Mouse (Mus musculus): Measurements from ENCODE around the gene Ddx25. TPM values are rescaled to one million over a fixed set of nuclear protein-coding genes. Genes with fewer than 3 reads are reported as not detected.

Gene Ddx25
- polyA plus RNA-seq, 1 experiment from 2014 or later: 2.1 TPM

DNA sequence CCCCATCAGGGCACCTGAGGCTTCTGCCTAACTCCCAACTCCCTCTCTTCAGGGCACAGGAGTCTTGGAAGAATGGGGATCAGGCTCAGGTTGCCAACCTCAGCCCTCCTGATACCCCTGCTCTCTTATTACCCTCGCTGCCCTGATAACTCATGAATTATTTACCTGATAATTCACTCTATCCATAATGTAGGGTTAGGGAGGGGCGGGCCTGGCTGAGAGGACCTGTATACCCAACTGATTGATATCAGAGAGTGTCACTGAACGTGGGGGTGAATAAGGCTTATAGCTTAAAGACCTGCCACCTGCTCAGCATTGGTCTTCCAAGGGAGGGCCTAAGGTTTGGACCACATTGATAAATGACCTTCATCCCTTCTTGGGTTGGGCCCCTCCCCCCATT, 40.2 kb downstream of the Ddx25 start, which contains the start of gene Gm1113:
Gm1113 (minus strand) TSS at position 101 of the 400 bp plus-strand sequence.
- no peak for DNase-seq (ENCODE audit: low spot score)
- no peaks in the 10 kb centered on the region for H3K9me3 ChIP-seq (ENCODE audit: control insufficient read depth, low read length)
- H3K27ac ChIP-seq (ENCODE audit: low read depth): no peak within 1 kb of the TSS

DNA sequence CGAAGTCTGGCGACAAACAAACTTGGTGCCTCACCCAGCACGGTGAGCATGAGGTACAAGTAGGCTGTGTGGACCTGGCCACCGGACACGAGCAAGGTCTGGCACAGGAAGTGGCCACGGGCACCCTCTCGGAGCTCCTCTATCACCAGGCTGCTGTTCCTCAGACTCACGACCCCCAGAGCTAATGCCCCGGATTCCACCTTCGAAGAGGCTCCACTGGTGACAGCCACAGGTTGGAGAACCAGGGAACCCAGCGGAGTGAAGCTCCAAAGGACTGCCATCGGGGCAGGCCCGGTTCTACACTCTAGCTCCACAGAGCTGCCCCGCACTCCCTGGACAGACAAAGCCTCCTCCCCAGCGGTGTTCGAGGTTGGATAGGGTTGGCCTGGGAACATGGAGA, 41.6 kb downstream of the Ddx25 start:
- Histone ChIP-seq H3K9ac (ENCODE audit: low read length) (no peak overlapping the region), H3K4me2 (ENCODE audit: low read length) (no peak overlapping the region), H3K4me1 (replicated peaks; ENCODE audit: control insufficient read depth, insufficient read depth, low read length) (no peaks in the 10 kb centered on the region), H3K36me3 (ENCODE audit: control insufficient read depth, insufficient read depth, low read length) (no peaks in the 10 kb centered on the region), H3K27ac (ENCODE audit: low read depth) (no peak overlapping the region), H3K4me3 (ENCODE audit: low read depth, low read length) (no peak overlapping the region), H3K9me3 (ENCODE audit: control insufficient read depth, low read length) (no peaks in the 10 kb centered on the region), H3K27me3 (replicated peaks; ENCODE audit: control insufficient read depth, insufficient read depth, low read length) (no peaks in the 10 kb centered on the region)
- ATAC-seq (replicated peaks; ENCODE audit: low FRiP score, low TSS enrichment, low read depth) (no peak), DNase-seq (ENCODE audit: low spot score) (no peak)
- 90% methylated on average over 16 of the region's 16 CpGs for WGBS

More for the DNA sequence above, 40.2 kb downstream of the Ddx25 start, which contains the start of gene Gm1113:
- Histone ChIP-seq H3K4me2 (ENCODE audit: low read length) (no peak within 1 kb of the TSS), H3K9ac (ENCODE audit: low read length) (no peak within 1 kb of the TSS), H3K4me1 (replicated peaks; ENCODE audit: control insufficient read depth, insufficient read depth, low read length) (no peaks in the 10 kb centered on the region), H3K36me3 (ENCODE audit: control insufficient read depth, insufficient read depth, low read length) (no peaks in the 10 kb centered on the region), H3K27me3 (replicated peaks; ENCODE audit: control insufficient read depth, insufficient read depth, low read length) (no peaks in the 10 kb centered on the region), H3K4me3 (ENCODE audit: low read depth, low read length) (no peak within 1 kb of the TSS)
- WGBS: 64% methylated on average over 3 of the region's 3 CpGs
- no peak for ATAC-seq (replicated peaks; ENCODE audit: low FRiP score, low TSS enrichment, low read depth)

DNA sequence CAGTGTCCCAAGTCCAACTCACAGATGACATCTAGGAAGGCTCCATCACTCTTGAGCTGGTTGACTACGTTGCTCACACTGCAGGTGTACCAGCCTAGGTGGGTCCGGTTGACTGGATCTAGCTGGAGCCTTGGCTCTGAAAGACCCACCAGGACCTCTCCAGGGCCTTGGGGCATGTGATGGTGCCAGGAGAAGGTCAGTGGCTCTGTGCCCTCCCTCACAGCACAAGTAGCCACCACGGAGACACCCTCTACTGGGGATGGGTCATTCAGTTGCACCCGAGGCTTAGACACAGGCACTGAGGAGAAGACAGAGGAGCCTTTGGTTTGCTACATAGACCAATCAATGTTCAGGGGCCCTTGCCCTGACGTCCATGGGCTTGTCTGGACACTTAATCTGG, 42.1 kb downstream of the Ddx25 start:
- 83% methylated on average over 5 of the region's 5 CpGs for WGBS
- no peak for DNase-seq (ENCODE audit: low spot score)
- Histone ChIP-seq H3K36me3 (ENCODE audit: control insufficient read depth, insufficient read depth, low read length) (no peaks in the 10 kb centered on the region), H3K27me3 (replicated peaks; ENCODE audit: control insufficient read depth, insufficient read depth, low read length) (no peaks in the 10 kb centered on the region), H3K27ac (ENCODE audit: low read depth) (no peak overlapping the region), H3K9ac (ENCODE audit: low read length) (no peak overlapping the region), H3K4me2 (ENCODE audit: low read length) (no peak overlapping the region), H3K4me3 (ENCODE audit: low read depth, low read length) (no peak overlapping the region), H3K9me3 (ENCODE audit: control insufficient read depth, low read length) (no peaks in the 10 kb centered on the region), H3K4me1 (replicated peaks; ENCODE audit: control insufficient read depth, insufficient read depth, low read length) (no peaks in the 10 kb centered on the region)
- ATAC-seq (replicated peaks; ENCODE audit: low FRiP score, low TSS enrichment, low read depth): no peak

DNA sequence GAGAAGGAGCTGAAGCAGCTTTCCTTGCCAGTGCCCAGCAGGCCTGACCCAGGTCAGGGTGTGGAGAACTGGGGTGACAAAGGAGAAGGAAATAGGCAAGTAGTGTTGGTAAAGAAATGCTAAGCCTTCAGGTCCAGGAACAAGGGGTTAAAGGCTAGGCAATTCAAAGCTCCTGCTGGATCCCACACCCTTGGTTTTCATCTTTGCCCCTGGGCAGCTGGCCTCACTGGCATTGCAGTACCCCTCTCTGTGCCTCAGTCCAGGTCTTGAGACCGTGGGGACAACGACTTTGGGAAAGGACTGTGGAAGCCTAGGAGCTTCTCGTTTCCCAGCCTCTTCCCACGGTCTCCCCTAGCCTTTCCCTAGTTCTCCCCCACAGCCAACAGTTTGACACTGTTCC, 44.4 kb downstream of the Ddx25 start:
- Histone ChIP-seq H3K36me3 (ENCODE audit: control insufficient read depth, insufficient read depth, low read length) (no peaks in the 10 kb centered on the region), H3K9me3 (ENCODE audit: control insufficient read depth, low read length) (no peaks in the 10 kb centered on the region), H3K9ac (ENCODE audit: low read length) (no peak overlapping the region), H3K27ac (ENCODE audit: low read depth) (no peak overlapping the region), H3K4me3 (ENCODE audit: low read depth, low read length) (no peak overlapping the region), H3K4me1 (replicated peaks; ENCODE audit: control insufficient read depth, insufficient read depth, low read length) (no peaks in the 10 kb centered on the region), H3K4me2 (ENCODE audit: low read length) (no peak overlapping the region), H3K27me3 (replicated peaks; ENCODE audit: control insufficient read depth, insufficient read depth, low read length) (no peaks in the 10 kb centered on the region)
- ATAC-seq (replicated peaks; ENCODE audit: low FRiP score, low TSS enrichment, low read depth) (no peak), DNase-seq (ENCODE audit: low spot score) (no peak)
- WGBS: 88% methylated on average over 4 of the region's 4 CpGs

DNA sequence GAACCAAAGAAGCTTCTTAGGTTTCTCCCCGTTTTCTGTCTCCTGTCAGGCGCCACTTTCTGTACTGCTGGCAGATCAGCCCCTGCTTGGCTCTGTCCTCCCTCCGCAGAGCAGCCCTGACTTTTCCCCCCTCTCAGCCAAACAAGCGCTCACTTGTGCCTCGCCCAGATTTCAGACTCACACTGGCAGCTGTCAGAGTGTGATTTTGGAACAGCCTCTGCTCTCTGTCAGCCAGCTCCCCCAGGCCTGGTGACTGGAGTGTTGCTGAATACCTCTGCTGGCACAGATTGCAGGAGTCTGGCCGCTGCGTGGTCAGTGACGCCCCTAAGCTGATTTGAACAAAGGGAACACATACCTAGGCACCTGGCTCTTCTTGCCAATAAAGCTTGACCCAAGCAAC, 50.1 kb downstream of the Ddx25 start:
- no peak for ATAC-seq (replicated peaks; ENCODE audit: low FRiP score, low TSS enrichment, low read depth)
- Histone ChIP-seq H3K27me3 (replicated peaks; ENCODE audit: control insufficient read depth, insufficient read depth, low read length) (no peaks in the 10 kb centered on the region), H3K4me2 (ENCODE audit: low read length) (no peak overlapping the region), H3K9ac (ENCODE audit: low read length) (no peak overlapping the region), H3K9me3 (ENCODE audit: control insufficient read depth, low read length) (no peaks in the 10 kb centered on the region), H3K4me1 (replicated peaks; ENCODE audit: control insufficient read depth, insufficient read depth, low read length) (no peaks in the 10 kb centered on the region), H3K27ac (ENCODE audit: low read depth) (no peak overlapping the region), H3K4me3 (ENCODE audit: low read depth, low read length) (no peak overlapping the region), H3K36me3 (ENCODE audit: control insufficient read depth, insufficient read depth, low read length) (peaks cover 24% of the 10 kb centered on the region)
- no peak for DNase-seq (ENCODE audit: low spot score)
- 43% methylated on average over 8 of the region's 8 CpGs for WGBS

DNA sequence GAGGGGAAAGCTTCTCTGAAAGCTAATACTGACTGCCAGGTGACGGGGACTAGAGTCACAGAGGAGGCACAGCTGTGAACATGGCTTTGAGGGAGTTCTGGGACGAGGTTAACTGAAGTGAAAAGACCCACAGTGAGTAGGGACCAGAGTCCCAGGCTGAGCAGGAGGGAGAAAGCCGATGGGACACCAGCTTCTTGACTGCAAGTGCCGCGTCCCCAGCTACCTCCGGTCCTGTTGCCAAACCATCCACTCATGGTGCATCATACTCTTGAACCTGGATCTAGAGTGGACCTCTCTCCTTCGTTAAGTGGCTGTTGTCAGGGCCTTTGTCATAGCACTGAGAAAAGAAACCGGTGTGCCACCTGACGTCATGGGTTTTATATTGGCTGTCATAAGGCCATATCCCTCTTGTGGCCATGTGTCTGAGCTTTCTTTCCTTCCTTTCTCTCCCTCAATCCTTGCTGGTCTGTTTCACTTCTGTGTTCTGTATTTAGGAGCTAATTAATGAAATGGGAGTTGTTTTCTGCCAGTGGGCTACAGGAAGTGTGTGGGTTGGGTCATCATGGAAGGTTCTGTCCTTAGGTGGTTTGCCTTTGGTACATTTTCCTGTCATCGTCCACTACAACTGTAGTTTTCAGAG, 55.8 kb downstream of the Ddx25 start:
- H3K4me1 ChIP-seq (replicated peaks; ENCODE audit: control insufficient read depth, insufficient read depth, low read length): no peaks in the 10 kb centered on the region
- H3K4me3 ChIP-seq (ENCODE audit: low read depth, low read length): no peak overlapping the region
- H3K9ac ChIP-seq (ENCODE audit: low read length): no peak overlapping the region
- 91% methylated on average over 10 of the region's 10 CpGs for WGBS
- H3K27me3 ChIP-seq (replicated peaks; ENCODE audit: control insufficient read depth, insufficient read depth, low read length): no peaks in the 10 kb centered on the region
- no peak for ATAC-seq (replicated peaks; ENCODE audit: low FRiP score, low TSS enrichment, low read depth)
- H3K9me3 ChIP-seq (ENCODE audit: control insufficient read depth, low read length): no peaks in the 10 kb centered on the region
- no peak for DNase-seq (ENCODE audit: low spot score)
- H3K36me3 ChIP-seq (ENCODE audit: control insufficient read depth, insufficient read depth, low read length): peaks cover 62% of the 10 kb centered on the region
- no peak overlapping the region for H3K27ac ChIP-seq (ENCODE audit: low read depth)
- H3K4me2 ChIP-seq (ENCODE audit: low read length): no peak overlapping the region

DNA sequence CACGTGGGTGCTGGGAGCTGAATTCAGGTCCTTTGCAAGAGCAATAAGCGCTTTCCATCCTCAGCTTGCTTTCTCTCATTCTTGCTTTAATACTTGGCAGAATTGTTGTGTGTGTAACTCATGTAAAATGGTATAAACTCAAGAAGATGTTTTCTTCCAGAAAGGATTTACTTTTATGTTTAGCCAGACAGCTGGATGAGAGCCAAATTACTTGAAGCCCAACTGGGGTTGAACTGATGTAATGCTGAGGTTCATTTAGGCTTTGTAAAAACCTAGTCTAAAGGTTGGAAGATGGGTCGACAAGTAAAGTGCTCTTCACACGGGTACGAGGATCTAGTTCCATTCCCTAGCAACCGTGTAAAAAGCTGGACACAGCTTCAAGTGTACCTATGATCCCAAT, 58.4 kb downstream of the Ddx25 start:
- no peaks in the 10 kb centered on the region for H3K9me3 ChIP-seq (ENCODE audit: control insufficient read depth, low read length)
- H3K27ac ChIP-seq (ENCODE audit: low read depth): no peak overlapping the region
- H3K9ac ChIP-seq (ENCODE audit: low read length): no peak overlapping the region
- ATAC-seq (replicated peaks; ENCODE audit: low FRiP score, low TSS enrichment, low read depth): no peak
- no peaks in the 10 kb centered on the region for H3K4me1 ChIP-seq (replicated peaks; ENCODE audit: control insufficient read depth, insufficient read depth, low read length)
- H3K4me3 ChIP-seq (ENCODE audit: low read depth, low read length): no peak overlapping the region
- peaks cover 63% of the 10 kb centered on the region for H3K36me3 ChIP-seq (ENCODE audit: control insufficient read depth, insufficient read depth, low read length)
- WGBS: 81% methylated on average over 6 of the region's 6 CpGs
- DNase-seq (ENCODE audit: low spot score): no peak
- H3K4me2 ChIP-seq (ENCODE audit: low read length): no peak overlapping the region
- H3K27me3 ChIP-seq (replicated peaks; ENCODE audit: control insufficient read depth, insufficient read depth, low read length): no peaks in the 10 kb centered on the region

DNA sequence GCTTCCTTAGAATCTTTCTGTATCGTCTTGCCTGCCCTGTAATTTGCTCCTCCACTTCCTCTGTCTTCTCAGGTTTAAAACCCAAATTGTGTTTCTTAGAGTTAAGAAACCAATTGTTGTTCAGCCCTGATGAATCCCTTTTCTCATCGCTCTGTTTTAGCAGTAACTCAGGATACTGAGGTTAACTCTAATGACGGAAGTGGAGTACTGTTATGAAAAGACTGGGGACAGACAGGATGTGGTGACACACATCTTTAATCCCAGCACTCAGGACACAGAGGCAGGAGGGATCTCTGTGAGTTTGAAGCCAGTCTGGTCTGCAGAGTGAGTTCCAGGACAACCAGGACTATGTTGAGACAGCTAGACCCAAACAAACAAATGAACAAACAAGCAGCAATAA, 62.9 kb downstream of the Ddx25 start:
- DNase-seq (ENCODE audit: low spot score) (no peak), ATAC-seq (replicated peaks; ENCODE audit: low FRiP score, low TSS enrichment, low read depth) (no peak)
- 82% methylated on average over 3 of the region's 3 CpGs for WGBS
- no peak overlapping the region for H3K4me3 ChIP-seq (ENCODE audit: low read depth, low read length)
- H3K27me3 ChIP-seq (replicated peaks; ENCODE audit: control insufficient read depth, insufficient read depth, low read length): no peaks in the 10 kb centered on the region
- H3K4me1 ChIP-seq (replicated peaks; ENCODE audit: control insufficient read depth, insufficient read depth, low read length): no peaks in the 10 kb centered on the region
- no peak overlapping the region for H3K4me2 ChIP-seq (ENCODE audit: low read length)
- peaks cover 49% of the 10 kb centered on the region for H3K36me3 ChIP-seq (ENCODE audit: control insufficient read depth, insufficient read depth, low read length)
- no peak overlapping the region for H3K27ac ChIP-seq (ENCODE audit: low read depth)
- no peak overlapping the region for H3K9ac ChIP-seq (ENCODE audit: low read length)
- no peaks in the 10 kb centered on the region for H3K9me3 ChIP-seq (ENCODE audit: control insufficient read depth, low read length)

DNA sequence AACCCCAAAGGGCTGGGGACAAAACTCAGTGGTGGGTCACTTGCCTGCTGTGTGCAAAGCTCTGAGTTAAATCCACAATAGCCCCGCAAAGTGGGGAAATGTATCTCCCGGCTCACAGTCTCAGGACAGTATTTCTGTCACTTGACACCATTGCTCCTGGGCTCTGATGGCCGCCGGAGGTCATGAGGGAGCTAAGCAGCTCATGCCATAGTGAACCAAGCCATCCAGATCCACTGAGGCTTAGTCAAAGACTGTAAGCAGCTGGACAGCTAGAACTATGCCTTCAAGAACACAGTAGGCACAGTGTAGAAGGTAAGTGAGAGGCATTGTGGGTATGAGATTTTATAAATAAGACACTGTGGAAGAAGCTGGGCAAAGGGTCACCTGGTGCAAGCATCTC, 63.4 kb downstream of the Ddx25 start:
- H3K9me3 ChIP-seq (ENCODE audit: control insufficient read depth, low read length): no peaks in the 10 kb centered on the region
- 55% methylated on average over 4 of the region's 4 CpGs for WGBS
- no peak for ATAC-seq (replicated peaks; ENCODE audit: low FRiP score, low TSS enrichment, low read depth)

More for the DNA sequence above, 63.4 kb downstream of the Ddx25 start:
- H3K4me2 ChIP-seq (ENCODE audit: low read length): no peak overlapping the region
- H3K4me3 ChIP-seq (ENCODE audit: low read depth, low read length): no peak overlapping the region
- H3K27me3 ChIP-seq (replicated peaks; ENCODE audit: control insufficient read depth, insufficient read depth, low read length): no peaks in the 10 kb centered on the region
- no peak overlapping the region for H3K9ac ChIP-seq (ENCODE audit: low read length)
- no peaks in the 10 kb centered on the region for H3K4me1 ChIP-seq (replicated peaks; ENCODE audit: control insufficient read depth, insufficient read depth, low read length)
- DNase-seq (ENCODE audit: low spot score): no peak
- no peak overlapping the region for H3K27ac ChIP-seq (ENCODE audit: low read depth)
- H3K36me3 ChIP-seq (ENCODE audit: control insufficient read depth, insufficient read depth, low read length): peaks cover 46% of the 10 kb centered on the region

All from intestine, embryonic 14.5 days (tissue).